Mouse (Mus musculus) cortical plate, adult 2 months (tissue): ENCODE measurements around the gene Il1f8. TPM values are rescaled to one million over a fixed set of nuclear protein-coding genes. Genes with fewer than 3 reads are reported as not detected.
"Not testable (repeated sequence)": the region's sequence is repeated elsewhere in the genome, so short reads cannot be mapped to it uniquely, and the experiment has no call there.

ENCODE experiments used
- H3K27ac ChIP-seq: fragments of 200-500 bp; 2 replicates; pipeline ENCODE4 v1.5.1; 2012; ENCODE audit warnings: low read length, control low read depth, inconsistent platforms; ENCODE audit not compliant: insufficient read depth
- H3K4me1 ChIP-seq: fragments of 200-500 bp; 2 replicates; pipeline ENCODE4 v1.6.1; 2011; ENCODE audit warnings: low read length; ENCODE audit not compliant: control insufficient read depth, insufficient read depth
- H3K4me3 ChIP-seq: fragments of 200-500 bp; 2 replicates; pipeline ENCODE4 v1.5.1; 2011; ENCODE audit warnings: mild to moderate bottlenecking, low read length, control low read depth; ENCODE audit not compliant: insufficient read depth
- CTCF ChIP-seq: fragments of 200-500 bp; IDR thresholded peaks from 2 replicates; pipeline ENCODE4 v1.5.1; 2011; ENCODE audit warnings: mild to moderate bottlenecking, control low read depth, low read length; ENCODE audit not compliant: insufficient read depth; ENCODE audit errors: extremely low read depth
- POLR2A ChIP-seq: fragments of 200-500 bp; IDR thresholded peaks from 2 replicates; pipeline ENCODE4 v1.6.1; 2011; ENCODE audit warnings: mild to moderate bottlenecking, low read length, control low read depth; ENCODE audit not compliant: insufficient read depth; ENCODE audit errors: extremely low read depth
- polyA plus RNA-seq: library from polyadenylated mRNA; depleted of rRNA; stranded (reverse); fragments of >200 nt; gene quantifications from 2 replicates; pipeline ENCODE4 v1.2.3, GENCODE M21; 2012; rRNA removed

Gene Il1f8
- not detected in 2 replicates for polyA plus RNA-seq

- TF ChIP-seq CTCF (no peak), POLR2A (no peak)
- no peak within 1 kb of the TSS for H3K27ac ChIP-seq
- H3K4me3 ChIP-seq, result no peak within 1 kb of the TSS
- no peaks in the 10 kb centered on the region for H3K4me1 ChIP-seq
These were observed at the start of gene Il1f8 for GRCm38 (mm10) chr2:24152861-24153260. Il1f8 (plus strand) TSS chr2:24153161.

- no peaks in the 10 kb centered on the region for H3K4me1 ChIP-seq
- no peak for TF ChIP-seq POLR2A
- no peak for TF ChIP-seq CTCF
These were observed 49.2 kb upstream of the Il1f8 start for GRCm38 (mm10) chr2:24103619-24104289.

GRCm38 (mm10) chr2:24109085-24109484 lies 43.9 kb upstream of the Il1f8 start:
- no peak overlapping the region for H3K27ac ChIP-seq
- no peaks in the 10 kb centered on the region for H3K4me1 ChIP-seq
- no peak overlapping the region for H3K4me3 ChIP-seq
- TF ChIP-seq POLR2A, result no peak
- TF ChIP-seq CTCF, result no peak

More at GRCm38 (mm10) chr2:24103619-24104289, 49.2 kb upstream of the Il1f8 start:
- no peak overlapping the region for H3K4me3 ChIP-seq
- H3K27ac ChIP-seq, result no peak overlapping the region

- no peak for TF ChIP-seq POLR2A
- no peak for TF ChIP-seq CTCF
- Histone ChIP-seq H3K4me1 (no peaks in the 10 kb centered on the region), H3K4me3 (no peak overlapping the region), H3K27ac (no peak overlapping the region)
These were observed 18.6 kb upstream of the Il1f8 start for GRCm38 (mm10) chr2:24134373-24134772.

DNA sequence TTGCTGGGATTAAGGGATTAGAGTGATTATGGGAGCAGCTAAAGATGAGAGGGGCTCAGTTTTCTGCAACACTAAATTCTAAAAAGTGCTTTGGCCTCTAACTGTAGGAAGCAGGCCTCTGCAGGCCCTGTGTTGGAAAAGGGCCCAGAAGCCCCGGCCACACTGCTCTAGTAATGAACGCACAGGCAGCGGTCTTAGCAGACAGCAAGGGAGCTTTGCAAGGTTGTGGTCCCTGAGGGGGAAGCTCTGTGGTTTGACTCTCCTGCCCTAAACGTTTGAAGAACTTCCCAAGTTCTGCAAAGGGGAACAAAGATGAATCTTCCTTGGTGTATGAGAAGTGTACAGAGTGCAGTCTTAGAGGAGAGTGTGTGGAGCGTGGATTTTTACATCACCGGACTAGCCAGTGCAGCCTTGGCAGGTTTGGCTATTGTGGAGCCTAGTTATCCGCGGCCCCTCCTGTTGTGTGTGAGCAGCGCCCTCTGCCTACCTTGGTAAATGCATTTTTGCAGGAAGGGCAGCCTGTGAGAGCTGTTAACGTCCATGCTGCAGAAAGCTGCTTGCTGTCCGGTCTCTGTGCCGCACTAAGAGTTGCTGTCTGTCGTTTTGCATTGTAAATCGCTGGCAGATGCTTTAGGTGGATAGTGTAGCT lies 28.8 kb downstream of the Il1f8 start:
- H3K4me1 ChIP-seq, H3K4me3 ChIP-seq: not testable (repeated sequence)

GRCm38 (mm10) chr2:24182423-24183147 lies 29.6 kb downstream of the Il1f8 start:
- not testable (repeated sequence) for H3K4me1 ChIP-seq, H3K4me3 ChIP-seq, H3K27ac ChIP-seq

More for the DNA sequence above, 28.8 kb downstream of the Il1f8 start:
- TF ChIP-seq CTCF, result peak; percentile 51
- not testable (repeated sequence) for H3K27ac ChIP-seq

GRCm38 (mm10) chr2:24184092-24184491 lies 31.1 kb downstream of the Il1f8 start:
- not testable (repeated sequence) for H3K4me1 ChIP-seq, H3K4me3 ChIP-seq, H3K27ac ChIP-seq

DNA sequence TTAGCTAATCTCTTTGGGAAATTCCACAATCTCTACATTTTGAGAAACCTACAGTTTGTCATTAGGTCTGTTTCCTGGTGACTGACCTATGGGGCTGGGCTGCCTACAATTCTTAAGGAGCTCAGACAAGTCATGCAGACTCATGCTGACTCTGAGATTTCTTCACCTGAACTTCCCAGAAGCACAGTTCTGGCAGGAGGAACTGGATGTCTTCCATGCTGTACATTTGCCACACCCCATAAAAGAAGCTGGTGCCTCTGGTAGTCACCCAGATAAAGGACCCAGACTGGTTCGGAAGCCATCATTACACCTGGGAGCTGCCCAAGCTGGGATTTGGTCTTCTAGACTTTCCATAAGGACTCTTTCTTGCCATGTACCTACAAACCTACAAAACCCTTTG lies 33.2 kb downstream of the Il1f8 start, which contains the start of gene Il1f9:
Gene Il1f9 (plus strand): TSS at position 301 of the 400 bp plus-strand sequence.
- Histone ChIP-seq H3K4me3 (no peak within 1 kb of the TSS), H3K4me1 (no peaks in the 10 kb centered on the region), H3K27ac (no peak within 1 kb of the TSS)
- TF ChIP-seq CTCF (no peak), POLR2A (no peak)

- H3K27ac ChIP-seq, result no peak overlapping the region
- no peaks in the 10 kb centered on the region for H3K4me1 ChIP-seq
- TF ChIP-seq POLR2A, result no peak
- TF ChIP-seq CTCF, result no peak
- H3K4me3 ChIP-seq, result no peak overlapping the region
These were observed 34.6 kb downstream of the Il1f8 start for GRCm38 (mm10) chr2:24187585-24187984.

- Histone ChIP-seq H3K4me3 (no peak overlapping the region), H3K4me1 (no peaks in the 10 kb centered on the region), H3K27ac (no peak overlapping the region)
- TF ChIP-seq POLR2A (no peak), CTCF (no peak)
These were observed 35.2 kb downstream of the Il1f8 start for GRCm38 (mm10) chr2:24188189-24188588.

Other genes starting within 250 kb of the Il1f8 start
- 19.9 and 20.0 TPM in 2 replicates for gene Hnmt, start 103.8 kb upstream of the Il1f8 start, polyA plus RNA-seq
- gene Tbpl2, start 56.6 kb upstream of the Il1f8 start, polyA plus RNA-seq, result not detected in 2 replicates
- not detected in 2 replicates for gene Il1f9, start 33.3 kb downstream of the Il1f8 start, polyA plus RNA-seq
- gene Il1f6, start 62.3 kb downstream of the Il1f8 start, polyA plus RNA-seq, result not detected in 2 replicates
- gene Il1f5, start 123.8 kb downstream of the Il1f8 start, polyA plus RNA-seq, result 0.40 and 0.85 TPM in 2 replicates
- not detected in 2 replicates for gene Il1f10, start 138.0 kb downstream of the Il1f8 start, polyA plus RNA-seq
- not detected in 2 replicates for gene Il1rn, start 183.7 kb downstream of the Il1f8 start, polyA plus RNA-seq
- 0.70 and 0.73 TPM in 2 replicates for gene Psd4, start 214.4 kb downstream of the Il1f8 start, polyA plus RNA-seq